Mouse (Mus musculus): ENCODE results near the gene Sdc3.

DNA sequence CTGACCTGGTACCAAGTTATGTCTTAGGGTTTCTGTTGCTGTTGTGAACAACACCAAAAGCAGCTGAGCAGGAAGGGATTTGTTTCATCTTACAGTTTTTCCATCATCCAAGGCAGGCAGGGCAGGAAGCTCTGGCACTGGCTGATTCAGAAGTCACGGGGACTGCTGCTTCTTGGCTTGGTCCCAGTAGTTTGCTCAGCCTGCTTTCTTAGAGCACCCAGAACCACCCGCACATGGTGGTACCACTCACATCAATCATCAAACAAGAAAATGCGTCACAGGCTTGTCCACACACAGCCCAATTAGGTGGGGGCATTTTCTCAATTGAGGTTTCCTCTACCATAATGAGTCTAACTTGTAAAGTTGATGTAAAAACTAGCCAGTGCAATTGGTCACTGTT is 13.3 kb upstream of the Sdc3 start:
- TF ChIP-seq POLR2A (IDR thresholded peaks at IDR 0.05; ENCODE audit: borderline replicate concordance, control insufficient read depth, low read depth, low read length) (no peak), CTCF (IDR thresholded peaks at IDR 0.05; ENCODE audit: control insufficient read depth, insufficient read depth, low read length) (no peak)

Measured in bone marrow, adult 2 months (tissue).